In genomic region chr6:42276151-42276550, GRCm38 (mm10) we compare ENCODE assay signal across 18 mouse cellular contexts. TPM values are rescaled to one million over a fixed set of nuclear protein-coding genes. Genes with fewer than 3 reads are reported as not detected.
DNase-seq lines count a peak whose midpoint lies in the region; ATAC-seq lines count a peak whose summit lies in the region.
"Had no signal": no experiment of that assay in that cellular context is flagged by ENCODE, and none has a peak within 500 bp of the region (broad histone marks: within the 10 kb centered on the region; RNA-seq: fewer than 3 reads in every experiment).

No protein-coding gene starts in this region.

- peak; percentile 70 for DNase-seq in heart, adult 11 months
- DNase-seq in heart, postnatal 10 days, result no peak
- peak; percentile 43 to 60 for DNase-seq in kidney, postnatal 25 days
- peak; percentile 28 for DNase-seq in midbrain, embryonic 14.5 days
- DNase-seq in midbrain, embryonic 10.5 days (ENCODE audit: low spot score), result no peak
- DNase-seq in Muller cell, postnatal 12 days (ENCODE audit: inconsistent ontology term), result no peak
- DNase-seq: adrenal gland, postnatal 10 days; cerebellum, adult 11-12 months; cerebellum, adult 9-10 months; cerebellum, postnatal 25 days; gastrocnemius, postnatal 10 days; heart, postnatal 36 days had no signal

- no peak overlapping the region for H3K4me3 ChIP-seq in kidney, embryonic 15.5 days (replicated peaks)
- no peak overlapping the region for H3K4me3 ChIP-seq in midbrain, embryonic 14.5 days (replicated peaks; ENCODE audit: low read depth, low read length)
- H3K4me3 ChIP-seq in midbrain, embryonic 10.5 days, result no peak overlapping the region
- H3K4me3 ChIP-seq: embryonic facial prominence, embryonic 13.5 days; forebrain, embryonic 15.5 days; heart, embryonic 12.5 days had no signal

- H3K9ac ChIP-seq in kidney, embryonic 15.5 days, result no peak overlapping the region
- H3K9ac ChIP-seq in midbrain, embryonic 14.5 days (replicated peaks; ENCODE audit: low read length), result no peak overlapping the region
- H3K9ac ChIP-seq: embryonic facial prominence, embryonic 13.5 days; forebrain, embryonic 15.5 days; heart, embryonic 12.5 days had no signal

- H3K9me3 ChIP-seq in kidney, embryonic 15.5 days (replicated peaks), result no peaks in the 10 kb centered on the region
- no peaks in the 10 kb centered on the region for H3K9me3 ChIP-seq in midbrain, embryonic 14.5 days (ENCODE audit: control insufficient read depth, low read length)
- no peaks in the 10 kb centered on the region for H3K9me3 ChIP-seq in midbrain, embryonic 10.5 days (replicated peaks)
- H3K9me3 ChIP-seq: embryonic facial prominence, embryonic 13.5 days; forebrain, embryonic 15.5 days; heart, embryonic 12.5 days had no signal

- H3K4me2 ChIP-seq in kidney, embryonic 15.5 days, result no peak overlapping the region
- no peak overlapping the region for H3K4me2 ChIP-seq in midbrain, embryonic 14.5 days (ENCODE audit: low read length)
- H3K4me2 ChIP-seq: embryonic facial prominence, embryonic 13.5 days; forebrain, embryonic 15.5 days; heart, embryonic 12.5 days had no signal

- no peaks in the 10 kb centered on the region for H3K27me3 ChIP-seq in kidney, embryonic 15.5 days
- no peaks in the 10 kb centered on the region for H3K27me3 ChIP-seq in midbrain, embryonic 14.5 days (ENCODE audit: control insufficient read depth, insufficient read depth, low read length)
- H3K27me3 ChIP-seq in midbrain, embryonic 10.5 days (ENCODE audit: low read depth, poor library complexity, severe bottlenecking), result no peaks in the 10 kb centered on the region
- H3K27me3 ChIP-seq: embryonic facial prominence, embryonic 13.5 days; forebrain, embryonic 15.5 days; heart, embryonic 12.5 days had no signal

- 51% methylated on average over 2 of the region's 2 CpGs for WGBS in kidney, embryonic 15.5 days
- 72% methylated on average over 2 of the region's 2 CpGs for WGBS in midbrain, embryonic 14.5 days
- WGBS in midbrain, embryonic 10.5 days, result 92% methylated on average over 2 of the region's 2 CpGs

- intact Hi-C loops in heart, postnatal 10 days (cut with DNase I), result no loop called here

- no peaks in the 10 kb centered on the region for H3K4me1 ChIP-seq in kidney, embryonic 15.5 days
- no peaks in the 10 kb centered on the region for H3K4me1 ChIP-seq in midbrain, embryonic 14.5 days (ENCODE audit: control insufficient read depth, insufficient read depth, low read length)
- H3K4me1 ChIP-seq in midbrain, embryonic 10.5 days, result no peaks in the 10 kb centered on the region
- H3K4me1 ChIP-seq: forebrain, embryonic 15.5 days; heart, embryonic 12.5 days had no signal

- no peak for ATAC-seq in kidney, embryonic 15.5 days (replicated peaks; ENCODE audit: low FRiP score)
- no peak for ATAC-seq in midbrain, embryonic 14.5 days (ENCODE audit: low FRiP score, low TSS enrichment)
- ATAC-seq: forebrain, embryonic 15.5 days; hindbrain, embryonic 16.5 days had no signal

- no peak overlapping the region for H3K27ac ChIP-seq in kidney, embryonic 15.5 days
- no peak overlapping the region for H3K27ac ChIP-seq in midbrain, embryonic 14.5 days (replicated peaks; ENCODE audit: low read depth, low read length)
- H3K27ac ChIP-seq in midbrain, embryonic 10.5 days (replicated peaks), result no peak overlapping the region
- H3K27ac ChIP-seq: forebrain, embryonic 15.5 days had no signal

- peaks cover 90% of the 10 kb centered on the region for H3K36me3 ChIP-seq in kidney, embryonic 15.5 days
- peaks cover 91% of the 10 kb centered on the region for H3K36me3 ChIP-seq in midbrain, embryonic 14.5 days (ENCODE audit: control insufficient read depth, insufficient read depth, low read length)
- H3K36me3 ChIP-seq in midbrain, embryonic 10.5 days, result peaks cover 100% of the 10 kb centered on the region

RNA-seq across cellular contexts. Expression of gene Clcn1, which starts 10.3 kb away (rescaled TPM):
- total RNA-seq in heart, postnatal 10 days (2021), result 1 to 10 TPM; 1.3 to 1.9 TPM
- polyA plus RNA-seq in kidney, embryonic 15.5 days (2015; fragmentation: Nextera tagmentation; extraction: Ambion mirVana), result 0.18 and 0.28 TPM in 2 replicates
- polyA plus RNA-seq in midbrain, embryonic 14.5 days (2014; fragmentation: Nextera tagmentation; extraction: Ambion mirVana), result 2.8 and 3.4 TPM in 2 replicates
- 1.2 and 1.7 TPM in 2 replicates for polyA plus RNA-seq in midbrain, embryonic 10.5 days (2016; fragmentation: Nextera tagmentation; extraction: Ambion mirVana)

RNA-seq across cellular contexts. Expression of gene Casp2, which starts 11.4 kb away (rescaled TPM):
- total RNA-seq in heart, postnatal 10 days (2021), result 10 to 100 TPM; 19.6 to 31.8 TPM
- polyA plus RNA-seq in kidney, embryonic 15.5 days (2015; fragmentation: Nextera tagmentation; extraction: Ambion mirVana), result 57.0 and 60.0 TPM in 2 replicates
- polyA plus RNA-seq in midbrain, embryonic 14.5 days (2014; fragmentation: Nextera tagmentation; extraction: Ambion mirVana), result 41.9 and 51.0 TPM in 2 replicates
- 75.4 and 81.1 TPM in 2 replicates for polyA plus RNA-seq in midbrain, embryonic 10.5 days (2016; fragmentation: Nextera tagmentation; extraction: Ambion mirVana)

RNA-seq across cellular contexts. Expression of gene Tmem139, which starts 14.4 kb away (rescaled TPM):
- total RNA-seq in heart, postnatal 10 days (2021), result not detected
- polyA plus RNA-seq in kidney, embryonic 15.5 days (2015; fragmentation: Nextera tagmentation; extraction: Ambion mirVana), result 3.0 and 3.1 TPM in 2 replicates
- 0.18 TPM in 1 of 2 replicates, not detected in the other for polyA plus RNA-seq in midbrain, embryonic 14.5 days (2014; fragmentation: Nextera tagmentation; extraction: Ambion mirVana)
- polyA plus RNA-seq in midbrain, embryonic 10.5 days (2016; fragmentation: Nextera tagmentation; extraction: Ambion mirVana), result 0.33 and 0.42 TPM in 2 replicates
- total RNA-seq: gastrocnemius, postnatal 10 days had no signal
- polyA plus RNA-seq: cortical plate, adult 2 months had no signal

RNA-seq across cellular contexts. Expression of gene Gstk1, which starts 30.4 kb away (rescaled TPM):
- total RNA-seq in heart, postnatal 10 days (2021), result 10 to 100 TPM; 29.3 to 32.6 TPM
- polyA plus RNA-seq in kidney, embryonic 15.5 days (2015; fragmentation: Nextera tagmentation; extraction: Ambion mirVana), result 31.0 and 33.4 TPM in 2 replicates
- 8.4 and 10.2 TPM in 2 replicates for polyA plus RNA-seq in midbrain, embryonic 14.5 days (2014; fragmentation: Nextera tagmentation; extraction: Ambion mirVana)
- polyA plus RNA-seq in midbrain, embryonic 10.5 days (2016; fragmentation: Nextera tagmentation; extraction: Ambion mirVana), result 14.3 and 17.3 TPM in 2 replicates

RNA-seq across cellular contexts. Expression of gene Fam131b, which starts 48.3 kb away (rescaled TPM):
- total RNA-seq in heart, postnatal 10 days (2021), result 1 to 10 TPM; 1.2 to 1.6 TPM
- polyA plus RNA-seq in kidney, embryonic 15.5 days (2015; fragmentation: Nextera tagmentation; extraction: Ambion mirVana), result 0.24 and 0.26 TPM in 2 replicates
- polyA plus RNA-seq in midbrain, embryonic 14.5 days (2014; fragmentation: Nextera tagmentation; extraction: Ambion mirVana), result 4.6 and 6.2 TPM in 2 replicates
- 2.2 and 2.4 TPM in 2 replicates for polyA plus RNA-seq in midbrain, embryonic 10.5 days (2016; fragmentation: Nextera tagmentation; extraction: Ambion mirVana)

Comparison
In these comparisons a context has a peak if more than half of its experiments do, and no peak if none do; other contexts are left out.
1. DNase-seq: peak in heart, adult 11 months (single experiment), kidney, postnatal 25 days (2 of 2) and midbrain, embryonic 14.5 days (single experiment); none in heart, postnatal 10 days (0 of 2), midbrain, embryonic 10.5 days (single experiment) and Muller cell, postnatal 12 days (single experiment).